Mouse (Mus musculus): ENCODE data around the gene Anxa6. TPM values are rescaled to one million over a fixed set of nuclear protein-coding genes. Genes with fewer than 3 reads are reported as not detected.

The Anxa6 gene
- polyA plus RNA-seq (2014; fragmentation: Illumina TruSeq; extraction: RNeasy Lipid Tissue Mini Kit (QIAGEN cat#74804); ENCODE audit: low replicate concordance) = 2.8 TPM

GRCm38 (mm10) chr11:55033040-55033660, at the start of gene Anxa6:
Anxa6 (minus strand) TSS chr11:55033445.

GRCm38 (mm10) chr11:55077331-55078231, 44.3 kb upstream of the Anxa6 start, which contains the start of gene Ccdc69:
Ccdc69 (minus strand) TSS chr11:55078131.

GRCm38 (mm10) chr11:54962810-54963209, 70.4 kb downstream of the Anxa6 start, which contains the start of gene Tnip1:
Tnip1 (minus strand) TSS chr11:54962917.

Other genes starting within 250 kb of the Anxa6 start
- gene Cdc42se2, start 245.8 kb downstream of the Anxa6 start, polyA plus RNA-seq (2014; fragmentation: Illumina TruSeq; extraction: RNeasy Lipid Tissue Mini Kit (QIAGEN cat#74804); ENCODE audit: low replicate concordance) = 92.3 TPM
- 18.0 TPM for gene Lyrm7, start 172.5 kb downstream of the Anxa6 start, polyA plus RNA-seq (2014; fragmentation: Illumina TruSeq; extraction: RNeasy Lipid Tissue Mini Kit (QIAGEN cat#74804); ENCODE audit: low replicate concordance)
- gene Hint1, start 167.1 kb downstream of the Anxa6 start, polyA plus RNA-seq (2014; fragmentation: Illumina TruSeq; extraction: RNeasy Lipid Tissue Mini Kit (QIAGEN cat#74804); ENCODE audit: low replicate concordance) = 260 TPM
- 17.2 TPM for gene Gpx3, start 131.0 kb downstream of the Anxa6 start, polyA plus RNA-seq (2014; fragmentation: Illumina TruSeq; extraction: RNeasy Lipid Tissue Mini Kit (QIAGEN cat#74804); ENCODE audit: low replicate concordance)
- 1.6 TPM for gene Tnip1, start 70.5 kb downstream of the Anxa6 start, polyA plus RNA-seq (2014; fragmentation: Illumina TruSeq; extraction: RNeasy Lipid Tissue Mini Kit (QIAGEN cat#74804); ENCODE audit: low replicate concordance)
- gene Ccdc69, start 44.7 kb upstream of the Anxa6 start, polyA plus RNA-seq (2014; fragmentation: Illumina TruSeq; extraction: RNeasy Lipid Tissue Mini Kit (QIAGEN cat#74804); ENCODE audit: low replicate concordance) = 2.6 TPM
- gene Gm2a, start 64.7 kb upstream of the Anxa6 start, polyA plus RNA-seq (2014; fragmentation: Illumina TruSeq; extraction: RNeasy Lipid Tissue Mini Kit (QIAGEN cat#74804); ENCODE audit: low replicate concordance) = 12.5 TPM
- not detected for gene Slc36a3, start 118.3 kb upstream of the Anxa6 start, polyA plus RNA-seq (2014; fragmentation: Illumina TruSeq; extraction: RNeasy Lipid Tissue Mini Kit (QIAGEN cat#74804); ENCODE audit: low replicate concordance)
- 1.4 TPM for gene Slc36a2, start 151.6 kb upstream of the Anxa6 start, polyA plus RNA-seq (2014; fragmentation: Illumina TruSeq; extraction: RNeasy Lipid Tissue Mini Kit (QIAGEN cat#74804); ENCODE audit: low replicate concordance)
- gene Slc36a1, start 170.9 kb upstream of the Anxa6 start, polyA plus RNA-seq (2014; fragmentation: Illumina TruSeq; extraction: RNeasy Lipid Tissue Mini Kit (QIAGEN cat#74804); ENCODE audit: low replicate concordance) = 18.1 TPM